Mouse (Mus musculus) hindbrain, embryonic 14.5 days (tissue): Measurements from ENCODE around the gene Bbx. TPM values are rescaled to one million over a fixed set of nuclear protein-coding genes. Genes with fewer than 3 reads are reported as not detected.
A peak's percentile ranks its signal among the peaks of the same experiment; 100 is the strongest.

Experiments
- ATAC-seq: fragments of 200-750 bp; cut with Nextera tagmentation; 2 replicates; pipeline ENCODE4 v1.8.0; 2017; ENCODE audit warnings: moderate number of reproducible peaks, mild to moderate bottlenecking, moderate TSS enrichment, moderate library complexity; ENCODE audit not compliant: low FRiP score
- DNase-seq: peaks from one replicate; pipeline ENCODE4 v3.0.0-alpha.2; 2015; ENCODE audit warnings: low spot score
- H3K27ac ChIP-seq: fragments of 300-500 bp; sonication (generic); 2 replicates; pipeline ENCODE4 v1.5.1; 2014; ENCODE audit warnings: mild to moderate bottlenecking, moderate library complexity
- H3K27me3 ChIP-seq: fragments of 300-500 bp; sonication (generic); 2 replicates; pipeline ENCODE4 v1.6.1; 2014; ENCODE audit warnings: mild to moderate bottlenecking, low read length, mixed read lengths; ENCODE audit not compliant: control insufficient read depth, insufficient read depth
- H3K36me3 ChIP-seq: fragments of 300-500 bp; sonication (generic); replicated peaks from 2 replicates; pipeline ENCODE4 v1.6.1; 2014; ENCODE audit not compliant: control insufficient read depth, insufficient read depth
- H3K4me1 ChIP-seq: fragments of 300-500 bp; sonication (generic); replicated peaks from 2 replicates; pipeline ENCODE4 v1.6.1; 2014; ENCODE audit warnings: antibody characterized with exemption, low read length, mixed read lengths; ENCODE audit not compliant: control insufficient read depth, insufficient read depth
- H3K4me2 ChIP-seq: fragments of 300-500 bp; sonication (generic); replicated peaks from 2 replicates; pipeline ENCODE4 v1.6.1; 2014; ENCODE audit warnings: mild to moderate bottlenecking, moderate library complexity
- H3K4me3 ChIP-seq: fragments of 300-500 bp; sonication (generic); replicated peaks from 2 replicates; pipeline ENCODE4 v1.5.1; 2014; ENCODE audit warnings: mild to moderate bottlenecking, low read length
- H3K9ac ChIP-seq: fragments of 300-500 bp; sonication (generic); 2 replicates; pipeline ENCODE4 v1.6.1; 2014
- H3K9me3 ChIP-seq: fragments of 300-500 bp; sonication (generic); 2 replicates; pipeline ENCODE4 v1.6.1; 2016; ENCODE audit warnings: low read length; ENCODE audit not compliant: control insufficient read depth
- WGBS: fragments of 180-500 bp; shearing (Covaris S2); extraction: QIAGEN DNeasy Blood & Tissue Kit; methylation state at CpG from one replicate; pipeline ENCODE4 v1.1.7; 2014; 5-methylcytosine and 5-hydroxymethylcytosine counted together
- polyA plus RNA-seq: library from polyadenylated mRNA; unstranded; fragments of >200 nt; fragmentation: Nextera tagmentation; extraction: Ambion mirVana; gene quantifications from 2 replicates; pipeline ENCODE4 v1.2.1, GENCODE M21; 2014

The Bbx gene
- polyA plus RNA-seq, 1 experiment from 2014 or later, result 17.4 TPM

DNA sequence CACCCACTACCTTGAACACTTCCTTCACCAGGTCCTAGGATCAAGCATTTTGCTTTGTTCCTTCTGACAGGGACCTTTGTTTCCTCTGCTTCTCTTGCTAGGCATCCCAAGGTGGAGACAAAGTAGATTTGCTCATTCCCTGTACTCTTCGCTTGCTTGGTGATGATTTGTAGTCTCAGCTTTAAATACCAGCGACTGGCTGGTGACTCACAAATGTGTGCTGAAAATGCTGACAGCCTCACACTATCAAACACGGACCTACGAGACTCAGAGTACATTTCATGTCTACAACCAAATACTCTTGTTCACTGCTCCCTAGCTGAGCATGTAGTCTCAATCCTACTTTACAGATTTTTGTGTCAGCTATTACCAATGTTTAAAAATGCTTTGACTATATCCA lies 220.5 kb downstream of the Bbx start:
- Histone ChIP-seq H3K27me3 (no peaks in the 10 kb centered on the region), H3K27ac (no peak overlapping the region), H3K36me3 (no peaks in the 10 kb centered on the region), H3K4me2 (no peak overlapping the region), H3K9ac (no peak overlapping the region), H3K9me3 (no peaks in the 10 kb centered on the region), H3K4me1 (no peaks in the 10 kb centered on the region), H3K4me3 (no peak overlapping the region)
- ATAC-seq (no peak), DNase-seq (no peak)
- WGBS, result 94% methylated on average over 4 of the region's 4 CpGs

- 72% methylated on average over 6 of the region's 6 CpGs for WGBS
- H3K4me2 ChIP-seq, result no peak overlapping the region
- no peak overlapping the region for H3K4me3 ChIP-seq
- H3K9me3 ChIP-seq, result no peaks in the 10 kb centered on the region
- H3K36me3 ChIP-seq, result no peaks in the 10 kb centered on the region
- H3K9ac ChIP-seq, result no peak overlapping the region
- ATAC-seq (0 out of 2 replicates have a peak, but pooled peaks have one; percentile 31), DNase-seq (no peak)
- H3K27me3 ChIP-seq, result no peaks in the 10 kb centered on the region
- H3K27ac ChIP-seq, result no peak overlapping the region
- H3K4me1 ChIP-seq, result no peaks in the 10 kb centered on the region
These were observed 221.0 kb downstream of the Bbx start for GRCm38 (mm10) chr16:50211231-50211630.

GRCm38 (mm10) chr16:50210742-50211141 lies 221.4 kb downstream of the Bbx start:
- H3K9ac ChIP-seq, result no peak overlapping the region
- H3K27ac ChIP-seq, result no peak overlapping the region
- no peaks in the 10 kb centered on the region for H3K9me3 ChIP-seq
- H3K27me3 ChIP-seq, result no peaks in the 10 kb centered on the region
- H3K36me3 ChIP-seq, result no peaks in the 10 kb centered on the region
- ATAC-seq (no peak), DNase-seq (no peak)
- no peaks in the 10 kb centered on the region for H3K4me1 ChIP-seq
- H3K4me2 ChIP-seq, result no peak overlapping the region
- 91% methylated on average over 2 of the region's 2 CpGs for WGBS
- no peak overlapping the region for H3K4me3 ChIP-seq

DNA sequence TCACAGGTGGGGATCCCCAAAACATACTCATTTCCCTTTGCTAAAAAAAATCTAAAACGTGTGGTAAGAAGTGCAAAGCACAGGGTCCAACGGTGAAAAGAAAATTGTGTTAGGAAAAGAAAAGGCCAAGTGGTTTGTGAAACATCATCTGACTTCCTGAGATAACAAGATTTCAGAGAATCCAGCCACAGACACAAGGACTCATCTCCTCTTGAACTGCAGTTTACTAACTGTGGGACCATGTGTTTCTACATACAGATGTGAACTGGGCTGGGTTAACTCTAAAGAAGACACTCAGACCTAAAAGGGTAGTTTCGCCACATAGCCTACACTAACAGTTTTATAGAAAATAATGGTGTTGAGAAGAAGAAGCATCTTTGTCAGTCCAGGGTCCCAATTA lies 227.2 kb downstream of the Bbx start:
- no peak overlapping the region for H3K27ac ChIP-seq
- no peak overlapping the region for H3K4me2 ChIP-seq
- ATAC-seq (no peak), DNase-seq (no peak)
- no peaks in the 10 kb centered on the region for H3K4me1 ChIP-seq
- no peak overlapping the region for H3K4me3 ChIP-seq
- WGBS, result 90% methylated on average over 3 of the region's 3 CpGs
- H3K9me3 ChIP-seq, result no peaks in the 10 kb centered on the region
- no peaks in the 10 kb centered on the region for H3K27me3 ChIP-seq
- peaks cover 7% of the 10 kb centered on the region; the same call in 1 of the 2 replicates for H3K36me3 ChIP-seq
- no peak overlapping the region for H3K9ac ChIP-seq

DNA sequence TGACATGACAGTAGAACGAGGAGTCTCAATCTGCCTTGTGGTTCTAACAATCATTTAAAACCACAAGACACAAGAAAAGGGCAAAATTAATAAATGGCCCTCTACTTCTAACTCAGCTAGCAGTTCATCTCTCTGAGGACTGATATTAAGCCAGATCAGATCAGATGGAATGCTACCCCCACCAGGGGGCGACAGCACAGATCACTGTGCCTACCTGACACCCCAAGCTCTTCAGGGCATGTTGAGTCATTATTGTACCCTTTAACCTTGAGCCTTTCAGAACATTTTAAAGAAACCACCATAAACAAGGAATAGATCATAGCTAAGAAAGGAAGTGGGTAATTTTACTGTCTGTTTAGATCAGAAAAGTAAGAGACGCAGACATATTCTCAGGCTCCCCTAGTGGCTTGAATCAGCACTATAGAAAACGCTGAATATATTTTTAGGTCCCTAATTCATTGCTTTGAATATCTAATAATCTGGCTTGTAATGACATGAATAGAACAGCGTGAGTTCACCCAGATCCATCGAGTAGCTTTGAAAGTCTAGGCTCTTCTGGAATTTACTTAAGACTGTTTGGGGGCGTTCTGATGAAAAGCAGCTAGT lies 230.5 kb downstream of the Bbx start:
- Histone ChIP-seq H3K4me3 (no peak overlapping the region), H3K4me2 (no peak overlapping the region), H3K9ac (no peak overlapping the region), H3K27me3 (no peaks in the 10 kb centered on the region), H3K36me3 (peaks cover 14% of the 10 kb centered on the region; the same call in 1 of the 2 replicates), H3K4me1 (no peaks in the 10 kb centered on the region), H3K9me3 (no peaks in the 10 kb centered on the region), H3K27ac (no peak overlapping the region)
- no peak for ATAC-seq
- WGBS, result 86% methylated on average over 7 of the region's 7 CpGs
- DNase-seq, result no peak

- Histone ChIP-seq H3K27me3 (no peaks in the 10 kb centered on the region), H3K4me1 (no peaks in the 10 kb centered on the region), H3K4me2 (no peak overlapping the region), H3K4me3 (no peak overlapping the region), H3K36me3 (peaks cover 14% of the 10 kb centered on the region; the same call in 1 of the 2 replicates), H3K27ac (no peak overlapping the region), H3K9me3 (no peaks in the 10 kb centered on the region), H3K9ac (no peak overlapping the region)
- no peak for ATAC-seq
- WGBS, result 87% methylated on average over 15 of the region's 15 CpGs
- DNase-seq, result no peak
These were observed 232.0 kb downstream of the Bbx start for GRCm38 (mm10) chr16:50200214-50200613.

DNA sequence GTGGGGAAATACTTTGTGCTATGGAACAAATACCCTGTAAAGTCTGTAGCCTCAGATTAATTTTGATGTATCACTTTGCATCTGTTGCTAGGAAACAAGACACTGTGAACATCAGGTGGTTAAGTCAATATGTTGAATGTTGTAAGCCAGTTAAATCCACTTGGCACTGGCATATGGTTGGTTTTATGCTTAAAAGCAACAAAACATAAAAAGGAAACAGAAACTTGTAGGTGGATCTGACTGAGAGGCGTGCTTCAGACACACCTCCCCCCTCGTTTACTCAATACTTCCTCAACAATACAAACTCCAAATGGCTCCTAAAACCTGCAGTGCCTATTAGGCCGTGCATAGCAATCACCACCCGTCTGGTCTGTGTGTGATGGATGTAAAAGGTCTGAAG lies 236.1 kb downstream of the Bbx start:
- ATAC-seq, result no peak
- 57% methylated on average over 4 of the region's 4 CpGs for WGBS

GRCm38 (mm10) chr16:50192626-50193025 lies 239.6 kb downstream of the Bbx start:
- no peaks in the 10 kb centered on the region for H3K27me3 ChIP-seq
- peaks cover 6% of the 10 kb centered on the region; the same call in 1 of the 2 replicates for H3K36me3 ChIP-seq
- H3K9me3 ChIP-seq, result no peaks in the 10 kb centered on the region
- no peak overlapping the region for H3K27ac ChIP-seq
- WGBS, result 100% methylated on average over 1 of the region's 1 CpGs
- no peak overlapping the region for H3K9ac ChIP-seq
- DNase-seq, result no peak
- no peaks in the 10 kb centered on the region for H3K4me1 ChIP-seq
- no peak for ATAC-seq
- no peak overlapping the region for H3K4me2 ChIP-seq
- no peak overlapping the region for H3K4me3 ChIP-seq

More for the DNA sequence above, 236.1 kb downstream of the Bbx start:
- H3K9me3 ChIP-seq, result no peaks in the 10 kb centered on the region
- no peak overlapping the region for H3K4me3 ChIP-seq
- no peak overlapping the region for H3K27ac ChIP-seq
- H3K36me3 ChIP-seq, result peaks cover 21% of the 10 kb centered on the region
- DNase-seq, result no peak
- H3K27me3 ChIP-seq, result no peaks in the 10 kb centered on the region
- no peak overlapping the region for H3K4me2 ChIP-seq
- no peak overlapping the region for H3K9ac ChIP-seq
- no peaks in the 10 kb centered on the region for H3K4me1 ChIP-seq

GRCm38 (mm10) chr16:50189108-50189507 lies 243.1 kb downstream of the Bbx start:
- Histone ChIP-seq H3K4me2 (no peak overlapping the region), H3K27me3 (no peaks in the 10 kb centered on the region), H3K9ac (no peak overlapping the region), H3K36me3 (peaks cover 6% of the 10 kb centered on the region; the same call in 1 of the 2 replicates), H3K27ac (no peak overlapping the region), H3K9me3 (no peaks in the 10 kb centered on the region), H3K4me3 (no peak overlapping the region), H3K4me1 (no peaks in the 10 kb centered on the region)
- no peak for DNase-seq
- 60% methylated on average over 6 of the region's 6 CpGs for WGBS
- no peak for ATAC-seq

DNA sequence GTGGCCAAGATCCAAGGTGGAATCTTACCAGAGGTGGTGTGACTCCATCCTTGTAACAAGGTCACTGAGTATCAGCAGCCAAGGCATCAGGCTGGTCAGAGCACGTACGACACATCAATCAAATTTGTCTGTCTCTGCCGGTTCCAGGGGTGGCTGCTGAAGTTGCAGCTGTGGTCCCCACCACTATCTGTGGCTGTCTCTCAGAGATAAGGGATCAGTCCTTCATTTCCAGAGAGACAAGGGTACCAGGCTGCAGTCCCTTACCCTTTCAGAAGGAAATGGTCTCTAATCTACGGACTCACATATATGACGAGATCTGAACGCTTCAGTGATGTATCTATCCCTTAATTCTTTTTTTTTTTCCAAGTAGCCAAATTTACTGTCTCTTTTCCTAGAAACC lies 245.6 kb downstream of the Bbx start:
- Histone ChIP-seq H3K4me3 (no peak overlapping the region), H3K27me3 (no peaks in the 10 kb centered on the region)
- WGBS, result 79% methylated on average over 6 of the region's 6 CpGs

More for the DNA sequence above, 245.6 kb downstream of the Bbx start:
- H3K36me3 ChIP-seq, result no peaks in the 10 kb centered on the region
- H3K9me3 ChIP-seq, result no peaks in the 10 kb centered on the region
- no peak overlapping the region for H3K9ac ChIP-seq
- no peaks in the 10 kb centered on the region for H3K4me1 ChIP-seq
- H3K4me2 ChIP-seq, result no peak overlapping the region
- H3K27ac ChIP-seq, result no peak overlapping the region
- ATAC-seq, result no peak
- no peak for DNase-seq
